Mouse (Mus musculus): ENCODE measurements around the gene Pcgf3.
A peak's percentile ranks its signal among the peaks of the same experiment; 100 is the strongest.

DNA sequence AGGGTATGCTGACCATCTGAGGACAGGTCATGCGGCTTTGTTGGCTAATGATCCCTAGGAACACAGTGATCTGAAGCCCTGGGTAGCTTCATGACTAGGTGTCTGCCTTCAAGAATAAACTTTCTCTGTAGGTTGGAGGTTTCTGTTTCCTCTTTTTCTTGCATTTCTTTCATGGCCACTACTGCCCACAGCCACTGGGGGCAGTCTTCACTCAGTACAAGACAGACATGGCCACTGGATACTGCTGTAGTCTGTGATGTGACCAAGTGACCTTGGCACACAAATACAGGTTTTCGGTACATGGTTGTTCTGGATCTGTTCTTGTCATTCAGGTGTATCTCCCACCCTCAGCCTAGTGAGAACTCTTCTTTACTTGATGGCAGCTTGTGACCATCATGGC is 24.2 kb downstream of the Pcgf3 start:
- TF ChIP-seq CTCF (IDR thresholded peaks at IDR 0.05; ENCODE audit: low read depth) (peak; percentile 76), EP300 (optimal IDR thresholded peaks at IDR 0.05) (no peak)
